Mouse (Mus musculus) hindbrain, embryonic 14.5 days (tissue): ENCODE measurements around the gene Adad2. TPM values are rescaled to one million over a fixed set of nuclear protein-coding genes. Genes with fewer than 3 reads are reported as not detected.

Experiments used
- ATAC-seq: fragments of 200-750 bp; cut with Nextera tagmentation; 2 replicates; pipeline ENCODE4 v1.8.0; 2017; ENCODE audit warnings: moderate number of reproducible peaks, mild to moderate bottlenecking, moderate TSS enrichment, moderate library complexity; ENCODE audit not compliant: low FRiP score
- DNase-seq: peaks from one replicate; pipeline ENCODE4 v3.0.0-alpha.2; 2015; ENCODE audit warnings: low spot score
- H3K27ac ChIP-seq: fragments of 300-500 bp; sonication (generic); 2 replicates; pipeline ENCODE4 v1.5.1; 2014; ENCODE audit warnings: mild to moderate bottlenecking, moderate library complexity
- H3K27me3 ChIP-seq: fragments of 300-500 bp; sonication (generic); 2 replicates; pipeline ENCODE4 v1.6.1; 2014; ENCODE audit warnings: mild to moderate bottlenecking, low read length, mixed read lengths; ENCODE audit not compliant: control insufficient read depth, insufficient read depth
- H3K36me3 ChIP-seq: fragments of 300-500 bp; sonication (generic); replicated peaks from 2 replicates; pipeline ENCODE4 v1.6.1; 2014; ENCODE audit not compliant: control insufficient read depth, insufficient read depth
- H3K4me1 ChIP-seq: fragments of 300-500 bp; sonication (generic); replicated peaks from 2 replicates; pipeline ENCODE4 v1.6.1; 2014; ENCODE audit warnings: antibody characterized with exemption, low read length, mixed read lengths; ENCODE audit not compliant: control insufficient read depth, insufficient read depth
- H3K4me2 ChIP-seq: fragments of 300-500 bp; sonication (generic); replicated peaks from 2 replicates; pipeline ENCODE4 v1.6.1; 2014; ENCODE audit warnings: mild to moderate bottlenecking, moderate library complexity
- H3K4me3 ChIP-seq: fragments of 300-500 bp; sonication (generic); replicated peaks from 2 replicates; pipeline ENCODE4 v1.5.1; 2014; ENCODE audit warnings: mild to moderate bottlenecking, low read length
- H3K9ac ChIP-seq: fragments of 300-500 bp; sonication (generic); 2 replicates; pipeline ENCODE4 v1.6.1; 2014
- H3K9me3 ChIP-seq: fragments of 300-500 bp; sonication (generic); 2 replicates; pipeline ENCODE4 v1.6.1; 2016; ENCODE audit warnings: low read length; ENCODE audit not compliant: control insufficient read depth
- WGBS: fragments of 180-500 bp; shearing (Covaris S2); extraction: QIAGEN DNeasy Blood & Tissue Kit; methylation state at CpG from one replicate; pipeline ENCODE4 v1.1.7; 2014; 5-methylcytosine and 5-hydroxymethylcytosine counted together
- polyA plus RNA-seq: library from polyadenylated mRNA; unstranded; fragments of >200 nt; fragmentation: Nextera tagmentation; extraction: Ambion mirVana; gene quantifications from 2 replicates; pipeline ENCODE4 v1.2.1, GENCODE M21; 2014

Gene Adad2
- not detected in 2 replicates for polyA plus RNA-seq

GRCm38 (mm10) chr8:119612471-119612870 is at the start of gene Adad2:
TSS of gene Adad2 (plus strand) at chr8:119612747.
- H3K4me3 ChIP-seq, result no peak within 1 kb of the TSS
- H3K9ac ChIP-seq, result no peak within 1 kb of the TSS
- 83% methylated on average over 26 of the region's 26 CpGs for WGBS
- no peak within 1 kb of the TSS for H3K27ac ChIP-seq
- H3K36me3 ChIP-seq, result no peaks in the 10 kb centered on the region
- no peak within 1 kb of the TSS for H3K4me2 ChIP-seq
- no peak for DNase-seq
- no peaks in the 10 kb centered on the region for H3K9me3 ChIP-seq
- H3K27me3 ChIP-seq, result no peaks in the 10 kb centered on the region
- no peak for ATAC-seq
- no peaks in the 10 kb centered on the region for H3K4me1 ChIP-seq

- no peak for DNase-seq
- Histone ChIP-seq H3K9ac (no peak overlapping the region), H3K36me3 (peaks cover 70% of the 10 kb centered on the region), H3K4me3 (no peak overlapping the region), H3K27me3 (no peaks in the 10 kb centered on the region), H3K4me1 (no peaks in the 10 kb centered on the region; the same call in 1 of the 2 replicates), H3K27ac (no peak overlapping the region), H3K9me3 (no peaks in the 10 kb centered on the region), H3K4me2 (no peak overlapping the region)
- ATAC-seq, result no peak
- WGBS, result 96% methylated on average over 14 of the region's 14 CpGs
Observed at GRCm38 (mm10) chr8:119563849-119564251, 48.7 kb upstream of the Adad2 start.

DNA sequence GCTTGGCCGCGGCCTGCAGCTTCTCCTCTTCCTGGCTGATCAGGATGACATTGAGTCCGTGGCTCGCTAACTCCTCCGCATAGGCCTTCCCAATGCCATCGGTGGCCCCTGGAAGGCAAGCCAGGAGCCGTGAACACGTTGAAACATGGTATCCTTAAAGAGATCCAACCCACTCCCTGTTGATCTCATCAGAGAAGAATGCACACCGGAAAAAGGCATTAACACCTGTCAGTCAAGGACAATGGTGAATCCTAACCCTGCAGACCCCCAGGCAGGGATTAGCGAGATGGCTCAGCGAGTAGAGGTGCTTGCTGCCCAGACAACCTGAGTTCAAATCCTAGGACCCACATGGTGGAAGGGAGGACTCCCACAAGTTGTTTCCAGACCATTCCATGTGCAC is 46.2 kb upstream of the Adad2 start:
- H3K4me1 ChIP-seq, result no peaks in the 10 kb centered on the region
- DNase-seq (no peak), ATAC-seq (no peak)
- H3K4me3 ChIP-seq, result no peak overlapping the region
- peaks cover 59% of the 10 kb centered on the region for H3K36me3 ChIP-seq
- no peak overlapping the region for H3K9ac ChIP-seq
- H3K9me3 ChIP-seq, result no peaks in the 10 kb centered on the region
- no peak overlapping the region for H3K27ac ChIP-seq
- no peaks in the 10 kb centered on the region for H3K27me3 ChIP-seq
- 85% methylated on average over 11 of the region's 11 CpGs for WGBS
- H3K4me2 ChIP-seq, result no peak overlapping the region

DNA sequence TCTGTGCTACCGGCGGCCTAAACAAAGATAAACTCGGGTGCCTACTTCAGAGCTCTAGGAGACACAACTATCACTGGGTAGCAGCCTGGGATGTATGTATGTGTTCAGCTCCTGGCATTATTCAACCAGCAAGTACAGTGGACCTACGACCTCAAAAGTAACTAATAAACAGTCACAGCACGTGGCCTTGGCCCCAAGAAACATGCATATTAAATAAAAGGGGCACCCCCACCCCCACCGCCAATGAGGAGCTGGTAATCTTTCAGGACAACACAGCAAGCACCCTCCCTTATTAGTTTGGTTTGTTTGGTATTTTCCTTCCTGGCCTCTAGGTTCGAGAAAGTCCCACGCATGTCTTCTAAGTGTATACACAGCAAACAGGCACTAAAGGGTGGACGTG is 44.3 kb upstream of the Adad2 start:
- Histone ChIP-seq H3K36me3 (peaks cover 42% of the 10 kb centered on the region), H3K4me1 (peaks cover 5% of the 10 kb centered on the region), H3K9me3 (no peaks in the 10 kb centered on the region), H3K4me3 (no peak overlapping the region), H3K9ac (no peak overlapping the region), H3K27ac (no peak overlapping the region), H3K4me2 (no peak overlapping the region), H3K27me3 (no peaks in the 10 kb centered on the region)
- 92% methylated on average over 9 of the region's 9 CpGs for WGBS
- ATAC-seq (no peak), DNase-seq (no peak)

DNA sequence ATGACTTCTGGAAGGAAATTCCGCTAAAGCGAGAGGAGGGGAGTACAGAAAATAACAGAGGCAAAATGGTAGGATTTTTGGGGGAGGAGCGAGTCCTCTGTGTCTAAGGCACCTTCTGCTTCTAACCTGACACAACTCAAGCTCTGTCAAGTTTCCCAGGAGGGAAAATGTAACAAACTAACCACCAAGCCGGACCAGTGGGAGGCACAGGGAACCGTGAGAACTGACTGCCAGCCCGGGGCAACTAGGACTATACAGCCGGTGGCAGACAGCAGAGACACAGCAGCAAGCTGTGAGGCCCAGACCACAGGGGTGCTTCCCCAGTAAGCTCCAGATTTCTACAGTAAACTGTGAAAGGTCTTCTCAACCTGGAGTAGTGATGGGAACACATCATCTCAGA is 43.6 kb upstream of the Adad2 start:
- Histone ChIP-seq H3K27me3 (no peaks in the 10 kb centered on the region), H3K9me3 (no peaks in the 10 kb centered on the region), H3K36me3 (peaks cover 35% of the 10 kb centered on the region), H3K9ac (no peak overlapping the region), H3K4me3 (no peak overlapping the region), H3K27ac (no peak overlapping the region), H3K4me2 (no peak overlapping the region), H3K4me1 (peaks cover 12% of the 10 kb centered on the region)
- DNase-seq (no peak), ATAC-seq (no peak)
- 71% methylated on average over 7 of the region's 7 CpGs for WGBS

DNA sequence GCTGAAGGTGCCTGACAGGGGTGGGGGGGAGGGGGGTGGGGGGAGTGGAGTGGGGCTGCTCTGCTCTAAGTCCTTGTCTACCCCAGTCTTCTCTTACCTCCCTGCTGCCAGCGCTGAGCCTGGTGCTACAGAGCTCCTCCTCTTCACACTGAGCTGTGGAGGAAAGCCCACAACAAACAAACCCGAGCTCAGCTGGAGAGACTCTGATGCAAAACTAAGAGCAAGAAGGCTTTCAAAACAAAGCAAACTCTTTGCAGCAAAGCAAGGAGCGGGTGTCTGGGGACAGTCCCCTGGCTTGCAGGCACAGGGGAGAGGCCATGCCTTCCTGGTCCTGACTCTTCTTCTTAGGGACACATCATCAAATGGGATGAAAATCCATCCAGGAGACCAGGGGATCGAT is 42.7 kb upstream of the Adad2 start:
- H3K36me3 ChIP-seq, result peaks cover 26% of the 10 kb centered on the region
- H3K9me3 ChIP-seq, result no peaks in the 10 kb centered on the region
- 38% methylated on average over 4 of the region's 4 CpGs for whole genome bisulfite sequencing
- DNase-seq (no peak), ATAC-seq (no peak)
- H3K4me3 ChIP-seq, result no peak overlapping the region
- no peak overlapping the region for H3K9ac ChIP-seq
- H3K27ac ChIP-seq, result no peak overlapping the region
- no peak overlapping the region for H3K4me2 ChIP-seq
- peaks cover 14% of the 10 kb centered on the region for H3K4me1 ChIP-seq
- H3K27me3 ChIP-seq, result no peaks in the 10 kb centered on the region

- Histone ChIP-seq H3K27ac (no peak overlapping the region), H3K9ac (no peak overlapping the region), H3K4me1 (peaks cover 14% of the 10 kb centered on the region), H3K4me3 (no peak overlapping the region), H3K27me3 (no peaks in the 10 kb centered on the region), H3K9me3 (no peaks in the 10 kb centered on the region), H3K4me2 (no peak overlapping the region), H3K36me3 (peaks cover 13% of the 10 kb centered on the region)
- no peak for DNase-seq
- no peak for ATAC-seq
- 93% methylated on average over 6 of the region's 6 CpGs for WGBS
Observed at GRCm38 (mm10) chr8:119571135-119571534, 41.4 kb upstream of the Adad2 start.

DNA sequence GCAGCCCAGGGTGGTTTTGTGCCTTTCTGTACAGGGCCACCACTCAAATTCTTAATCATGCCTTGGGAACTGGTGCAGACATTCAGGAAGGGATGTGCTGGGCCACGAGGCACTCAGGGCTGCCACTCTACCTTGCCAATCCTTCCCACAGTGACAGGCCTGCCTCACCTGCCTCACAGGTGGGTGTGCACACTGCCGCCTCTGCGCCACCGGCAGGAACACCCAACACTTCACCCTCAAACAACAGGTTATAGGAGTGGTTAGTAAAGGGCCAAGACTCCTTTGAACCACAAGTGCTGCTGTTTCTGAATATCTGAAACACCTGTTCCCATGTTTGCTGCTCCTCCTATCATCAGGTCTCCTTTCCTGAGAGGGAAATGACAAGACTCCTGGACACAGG is 40.1 kb upstream of the Adad2 start:
- no peak overlapping the region for H3K27ac ChIP-seq
- peaks cover 6% of the 10 kb centered on the region for H3K36me3 ChIP-seq
- H3K4me2 ChIP-seq, result no peak overlapping the region
- no peak overlapping the region for H3K4me3 ChIP-seq
- 0 out of 2 replicates have a peak, but pooled peaks cover 6% of the 10 kb centered on the region for H3K27me3 ChIP-seq
- 95% methylated on average over 4 of the region's 4 CpGs for WGBS
- no peaks in the 10 kb centered on the region for H3K9me3 ChIP-seq
- H3K4me1 ChIP-seq, result peaks cover 14% of the 10 kb centered on the region
- ATAC-seq (no peak), DNase-seq (no peak)
- peak overlapping the region; percentile 28; the same call in 1 of the 2 replicates for H3K9ac ChIP-seq

DNA sequence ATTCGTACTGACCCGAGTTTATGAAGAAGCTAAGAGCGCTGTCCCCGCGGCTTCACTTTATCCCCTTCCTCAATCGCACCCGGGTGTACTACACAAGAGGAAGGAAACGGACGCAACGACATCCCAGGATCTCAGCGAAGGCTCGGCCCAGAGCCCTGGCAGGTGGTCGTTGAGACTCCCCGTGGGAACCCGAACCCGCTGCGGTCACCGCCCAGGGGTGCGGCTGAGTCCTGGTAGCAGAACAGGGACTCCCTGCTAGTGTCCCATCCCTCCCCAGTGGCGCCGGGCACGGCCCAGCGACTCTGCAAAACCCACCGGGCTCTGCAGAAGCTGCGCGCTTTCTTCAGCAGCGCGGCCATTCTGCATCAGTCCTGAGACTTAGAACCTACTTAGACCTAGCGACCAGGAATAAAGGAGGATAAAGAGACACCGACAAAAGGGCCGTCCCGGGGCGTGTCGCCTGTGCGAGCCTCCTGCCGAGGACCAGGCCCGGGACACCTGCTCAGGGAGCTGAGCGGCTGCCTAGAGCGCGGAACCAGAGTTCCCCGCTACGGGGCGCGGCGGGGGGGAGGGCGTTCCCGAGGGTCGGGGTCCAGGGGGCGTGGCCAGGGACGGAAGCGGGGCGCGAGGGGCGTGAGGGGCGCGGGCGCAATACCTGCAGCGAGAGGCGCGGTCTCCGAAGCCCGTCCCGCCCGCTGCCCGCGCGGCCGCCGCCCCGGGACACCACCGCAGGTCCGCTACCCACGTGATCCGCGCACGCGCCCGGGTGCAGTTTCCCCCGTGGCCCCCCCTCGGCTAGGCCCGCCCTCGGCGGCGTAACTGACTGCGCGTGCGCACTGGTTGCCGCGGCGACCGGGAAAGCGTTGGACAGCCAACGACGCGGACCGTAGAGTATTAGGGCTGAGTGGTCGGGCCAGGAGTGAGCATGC is 37.8 kb upstream of the Adad2 start, which contains the start of the genes Hsdl1 and Dnaaf1:
TSS of gene Hsdl1 (minus strand) at position 747 of the 929 bp plus-strand sequence.
TSS of gene Dnaaf1 (plus strand) at position 799 of the 929 bp plus-strand sequence.
- 0 out of 2 replicates have a peak, but pooled peaks cover 6% of the 10 kb centered on the region for H3K27me3 ChIP-seq
- WGBS, result under 1% methylated on average over 91 of the region's 97 CpGs

More for the DNA sequence above, 37.8 kb upstream of the Adad2 start, which contains the start of the genes Hsdl1 and Dnaaf1:
- peak within 1 kb of the TSS; percentile 69 for H3K4me2 ChIP-seq
- peak within 1 kb of the TSS; percentile 71 for H3K9ac ChIP-seq
- H3K9me3 ChIP-seq, result no peaks in the 10 kb centered on the region
- peak; percentile 93 for DNase-seq
- H3K27ac ChIP-seq, result peak within 1 kb of the TSS; percentile 72
- ATAC-seq, result peak; percentile 88
- H3K4me3 ChIP-seq, result peak within 1 kb of the TSS; percentile 58
- H3K36me3 ChIP-seq, result no peaks in the 10 kb centered on the region
- peaks cover 14% of the 10 kb centered on the region for H3K4me1 ChIP-seq
